Mouse (Mus musculus): ENCODE measurements at regions not wholly inside any gene's neighbourhood (a gene's known extent, or its start where the extent isn't known, plus 50 kb on each side); places are given as distances from the start of the nearest gene placed in this dataset.

DNA sequence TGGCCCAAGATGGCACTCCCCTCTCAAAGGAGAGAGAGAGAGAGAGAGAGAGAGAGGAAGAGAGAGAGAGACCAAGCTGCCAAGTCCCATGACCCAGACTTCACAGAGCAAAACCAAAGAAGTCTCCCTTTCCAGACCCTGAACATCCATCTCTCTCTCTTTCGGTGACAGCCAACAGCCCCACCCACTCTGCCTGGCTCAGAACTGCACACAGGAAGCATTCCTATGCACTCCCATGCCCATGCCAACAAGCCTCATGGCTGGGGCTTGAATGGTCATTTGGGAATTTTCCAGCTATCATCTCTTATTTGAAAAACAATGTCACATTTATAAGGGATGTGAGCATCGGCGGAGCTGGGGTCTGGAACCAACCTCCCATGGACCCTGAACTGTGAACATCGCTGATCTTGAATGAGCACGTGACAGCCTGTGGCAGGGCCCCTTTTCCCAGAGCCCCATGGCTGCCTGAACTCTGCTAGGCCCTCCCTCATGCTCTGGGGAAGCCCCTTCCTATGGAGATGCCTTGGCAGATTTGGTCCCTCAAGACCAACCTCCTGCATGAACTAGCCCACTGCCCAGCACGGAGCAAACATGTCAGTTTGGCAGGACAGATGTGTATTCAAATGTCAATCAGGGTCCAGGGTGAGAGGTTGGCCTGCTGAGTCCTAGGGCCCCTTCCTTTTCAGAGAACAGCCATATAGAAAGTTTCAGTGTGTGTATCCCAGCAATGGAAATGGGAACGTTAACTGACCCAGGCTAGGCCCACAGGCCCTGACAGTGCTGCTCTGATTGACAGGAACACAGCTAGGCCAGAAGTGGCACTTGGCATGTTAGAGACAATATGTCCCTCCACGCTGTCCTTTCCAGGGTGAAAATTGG is 244.8 kb upstream of the Rtl1 start:
- Histone ChIP-seq H3K4me3 (replicated peaks in 1 of 3; ENCODE audit: low read depth in 2 of 3, low read length in 2 of 3, poor library complexity in 1 of 3) (no peak overlapping the region), H3K36me3 (replicated peaks in 1 of 2; ENCODE audit: control insufficient read depth in 1 of 2, insufficient read depth in 1 of 2, low read length in 1 of 2) (no peaks in the 10 kb centered on the region), H3K9ac (ENCODE audit: insufficient read depth, low read depth) (no peak overlapping the region), H3K4me2 (ENCODE audit: insufficient read depth, low read depth, poor library complexity, severe bottlenecking) (no peak overlapping the region), H3K4me1 (ENCODE audit: control insufficient read depth in 1 of 2, insufficient read depth in 2 of 2) (no peaks in the 10 kb centered on the region), H3K27me3 (replicated peaks) (no peaks in the 10 kb centered on the region), H3K27ac (ENCODE audit: insufficient read depth, low read depth) (no peak overlapping the region), H3K9me3 (replicated peaks; ENCODE audit: low read length) (peaks cover 87% of the 10 kb centered on the region), H3K79me2 (replicated peaks; ENCODE audit: control insufficient read depth, extremely low read depth, insufficient read depth, poor library complexity, severe bottlenecking) (no peaks in the 10 kb centered on the region)
- no peak for TF ChIP-seq RCOR1 (conservative IDR thresholded peaks at IDR 0.05; ENCODE audit: low read depth, low read length)
- TF ChIP-seq KAT2A (IDR thresholded peaks at IDR 0.05; ENCODE audit: insufficient replicate concordance, low read length) = no peak
- no peak for TF ChIP-seq SMC3 (IDR thresholded peaks at IDR 0.05; ENCODE audit: low read depth, low read length)
- no peak for TF ChIP-seq POLR2A (IDR thresholded peaks at IDR 0.05; ENCODE audit: low read depth, low read length)
- no peak for TF ChIP-seq CHD1 (IDR thresholded peaks at IDR 0.05; ENCODE audit: low read depth, low read length)
- TF ChIP-seq ZC3H11A (IDR thresholded peaks at IDR 0.05; ENCODE audit: low read depth, low read length) = no peak
- TF ChIP-seq NRF1 (IDR thresholded peaks at IDR 0.05; ENCODE audit: low read depth, low read length) = no peak
- TF ChIP-seq CHD2 (IDR thresholded peaks at IDR 0.05; ENCODE audit: low read length) = no peak
- no peak for TF ChIP-seq MEF2A (IDR thresholded peaks at IDR 0.05; ENCODE audit: borderline replicate concordance, low read depth, low read length)
- no peak for TF ChIP-seq TCF12 (IDR thresholded peaks at IDR 0.05; ENCODE audit: low read depth, low read length)
- no peak for TF ChIP-seq ZKSCAN1 (IDR thresholded peaks at IDR 0.05; ENCODE audit: borderline replicate concordance, low read depth, low read length)
- no peak for TF ChIP-seq PAX5 (IDR thresholded peaks at IDR 0.05; ENCODE audit: low read length)
- no peak for TF ChIP-seq MXI1 (IDR thresholded peaks at IDR 0.05; ENCODE audit: low read depth, low read length)
- no peak for TF ChIP-seq BHLHE40 (IDR thresholded peaks at IDR 0.05; ENCODE audit: low read depth, low read length)
- no peak for TF ChIP-seq ELF1 (IDR thresholded peaks at IDR 0.05; ENCODE audit: low read depth, low read length)
- TF ChIP-seq TBP (conservative IDR thresholded peaks at IDR 0.05; ENCODE audit: low read depth, low read length) = no peak
- no peak for TF ChIP-seq POLR2AphosphoS2 (IDR thresholded peaks at IDR 0.05; ENCODE audit: low read depth, low read length)
- no peak for TF ChIP-seq NELFE (IDR thresholded peaks at IDR 0.05; ENCODE audit: low read depth, low read length)
- TF ChIP-seq RAD21 (IDR thresholded peaks at IDR 0.05; ENCODE audit: low read depth, low read length) = no peak
- TF ChIP-seq MAX (IDR thresholded peaks at IDR 0.05; ENCODE audit: low read length) = no peak
- dilution Hi-C loops (cut with MboI; ENCODE audit: extremely low pct_ligation_motif_present, extremely low pct_unique_long_range_greater_than_20kb, low sequenced_read_pairs) (no loop called here), in situ Hi-C loops (cut with MboI; ENCODE audit: low pct_ligation_motif_present, low pct_unique_long_range_greater_than_20kb, low sequenced_read_pairs) (no loop called here)
- DNase-seq (ENCODE audit: extremely low read depth) = no peak

DNA sequence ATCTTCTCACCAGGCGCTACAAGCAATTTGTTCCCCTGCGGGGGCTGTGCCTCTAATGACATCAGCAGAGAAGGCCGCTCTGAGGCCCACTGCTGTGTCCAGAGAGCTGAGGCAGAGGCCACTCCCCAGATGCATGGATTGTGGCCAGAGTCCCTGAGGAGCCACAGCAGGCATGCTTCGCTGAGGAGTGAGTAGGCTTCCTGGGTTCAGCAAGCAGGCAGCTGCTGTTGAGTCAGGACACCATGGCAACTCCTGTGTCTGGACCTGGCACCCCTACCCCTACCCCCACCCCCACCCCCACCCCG is 245.4 kb upstream of the Rtl1 start:
- no peak overlapping the region for H3K4me2 ChIP-seq (ENCODE audit: insufficient read depth, low read depth, poor library complexity, severe bottlenecking)

More for the DNA sequence above, 245.4 kb upstream of the Rtl1 start:
- H3K27me3 ChIP-seq (replicated peaks) = no peaks in the 10 kb centered on the region
- TF ChIP-seq IRF4 (IDR thresholded peaks at IDR 0.05; ENCODE audit: low read depth, low read length) = no peak
- no peak for TF ChIP-seq PAX5 (IDR thresholded peaks at IDR 0.05; ENCODE audit: low read length)
- TF ChIP-seq JUND (conservative IDR thresholded peaks at IDR 0.05; ENCODE audit: low read depth, low read length) = no peak
- no peak for TF ChIP-seq POLR2AphosphoS2 (IDR thresholded peaks at IDR 0.05; ENCODE audit: low read depth, low read length)
- in situ Hi-C loops (cut with MboI; ENCODE audit: low pct_ligation_motif_present, low pct_unique_long_range_greater_than_20kb, low sequenced_read_pairs) = no loop called here
- H3K4me1 ChIP-seq (ENCODE audit: control insufficient read depth in 1 of 2, insufficient read depth in 2 of 2) = no peaks in the 10 kb centered on the region
- no peak for DNase-seq (ENCODE audit: extremely low read depth)
- no peaks in the 10 kb centered on the region for H3K36me3 ChIP-seq (replicated peaks in 1 of 2; ENCODE audit: control insufficient read depth in 1 of 2, insufficient read depth in 1 of 2, low read length in 1 of 2)
- no peak overlapping the region for H3K4me3 ChIP-seq (replicated peaks in 1 of 3; ENCODE audit: low read depth in 2 of 3, low read length in 2 of 3, poor library complexity in 1 of 3)
- dilution Hi-C loops (cut with MboI; ENCODE audit: extremely low pct_ligation_motif_present, extremely low pct_unique_long_range_greater_than_20kb, low sequenced_read_pairs) = no loop called here
- H3K9ac ChIP-seq (ENCODE audit: insufficient read depth, low read depth) = no peak overlapping the region
- no peak overlapping the region for H3K27ac ChIP-seq (ENCODE audit: insufficient read depth, low read depth)
- peaks cover 83% of the 10 kb centered on the region for H3K9me3 ChIP-seq (replicated peaks; ENCODE audit: low read length)
- H3K79me2 ChIP-seq (replicated peaks; ENCODE audit: control insufficient read depth, extremely low read depth, insufficient read depth, poor library complexity, severe bottlenecking) = no peaks in the 10 kb centered on the region

Data from CH12.LX (cell line).